Comparison of ENCODE assay signal across 9 mouse cellular contexts in the genomic region with DNA sequence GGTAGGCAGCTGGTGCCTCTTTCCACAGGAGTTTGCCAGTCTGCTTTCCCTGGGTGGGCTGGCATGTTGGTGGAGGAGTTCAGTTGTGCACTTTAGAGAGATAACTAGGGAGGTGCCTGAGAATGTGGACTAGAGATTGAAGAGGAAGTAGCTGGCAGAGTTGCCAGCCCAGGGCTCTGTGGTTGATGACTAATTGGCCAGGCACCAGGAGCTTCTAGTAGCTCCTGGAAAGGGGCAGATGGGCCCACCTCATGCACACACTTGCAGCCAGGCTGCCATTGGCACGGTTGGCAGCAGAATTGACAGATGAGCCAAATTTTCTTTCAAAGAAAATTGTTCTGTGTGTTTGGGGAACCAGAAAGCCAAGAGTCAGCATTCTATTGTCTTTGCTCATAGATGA.
DNase-seq lines count a peak whose midpoint lies in the region; ATAC-seq lines count a peak whose summit lies in the region.
"Had no signal": no experiment of that assay in that cellular context is flagged by ENCODE, and none has a peak within 500 bp of the region (broad histone marks: within the 10 kb centered on the region; RNA-seq: fewer than 3 reads in every experiment).

No protein-coding gene starts in this region.

- no peaks in the 10 kb centered on the region for H3K27me3 ChIP-seq in splenic B cell, adult 2 months (ENCODE audit: control insufficient read depth, insufficient read depth, low read length, poor library complexity, severe bottlenecking)
- peaks cover 96% of the 10 kb centered on the region for H3K27me3 ChIP-seq in midbrain, embryonic 10.5 days (ENCODE audit: low read depth, poor library complexity, severe bottlenecking)
- H3K27me3 ChIP-seq in midbrain, embryonic 13.5 days, result peaks cover 34% of the 10 kb centered on the region; the same call in 1 of the 2 replicates
- H3K27me3 ChIP-seq: embryonic facial prominence, embryonic 15.5 days had no signal

- no peak overlapping the region for H3K27ac ChIP-seq in midbrain, embryonic 10.5 days (replicated peaks)
- no peak overlapping the region for H3K27ac ChIP-seq in midbrain, embryonic 13.5 days
- H3K27ac ChIP-seq: embryonic facial prominence, embryonic 15.5 days had no signal

- no peak overlapping the region for H3K4me2 ChIP-seq in midbrain, embryonic 13.5 days (replicated peaks)
- H3K4me2 ChIP-seq: embryonic facial prominence, embryonic 15.5 days had no signal

- no peaks in the 10 kb centered on the region for H3K4me1 ChIP-seq in midbrain, embryonic 10.5 days
- no peaks in the 10 kb centered on the region for H3K4me1 ChIP-seq in midbrain, embryonic 13.5 days (replicated peaks)
- H3K4me1 ChIP-seq: embryonic facial prominence, embryonic 15.5 days had no signal

- peak; percentile 7 to 8 for DNase-seq in adrenal gland, postnatal 36 days
- no peak for DNase-seq in adrenal gland, adult 8-10 months
- peak; percentile 41 for DNase-seq in right cerebral cortex, adult 18-20 months
- DNase-seq in right cerebral cortex, postnatal 14 days, result no peak
- DNase-seq in layer of hippocampus, adult 11-12 months (ENCODE audit: low spot score), result peak; percentile 60
- peak; percentile 14 for DNase-seq in splenic B cell, adult 2 months (ENCODE audit: low read depth, low spot score)
- no peak for DNase-seq in midbrain, embryonic 10.5 days (ENCODE audit: low spot score)

- H3K9ac ChIP-seq in midbrain, embryonic 13.5 days (replicated peaks), result no peak overlapping the region
- H3K9ac ChIP-seq: embryonic facial prominence, embryonic 15.5 days had no signal

- H3K4me3 ChIP-seq in midbrain, embryonic 10.5 days, result no peak overlapping the region
- H3K4me3 ChIP-seq in midbrain, embryonic 13.5 days (replicated peaks), result no peak overlapping the region
- H3K4me3 ChIP-seq: embryonic facial prominence, embryonic 15.5 days had no signal

- 75% methylated on average over 1 of the region's 1 CpGs for WGBS in midbrain, embryonic 10.5 days
- WGBS in midbrain, embryonic 13.5 days, result 82% methylated on average over 1 of the region's 1 CpGs

- H3K9me3 ChIP-seq in midbrain, embryonic 10.5 days (replicated peaks), result no peaks in the 10 kb centered on the region
- no peaks in the 10 kb centered on the region for H3K9me3 ChIP-seq in midbrain, embryonic 13.5 days
- H3K9me3 ChIP-seq: embryonic facial prominence, embryonic 15.5 days had no signal

- ATAC-seq in midbrain, embryonic 13.5 days, result no peak

- no peaks in the 10 kb centered on the region for H3K36me3 ChIP-seq in splenic B cell, adult 2 months (ENCODE audit: control insufficient read depth, insufficient read depth, low read length, poor library complexity, severe bottlenecking)
- no peaks in the 10 kb centered on the region for H3K36me3 ChIP-seq in midbrain, embryonic 10.5 days
- no peaks in the 10 kb centered on the region for H3K36me3 ChIP-seq in midbrain, embryonic 13.5 days
- H3K36me3 ChIP-seq: embryonic facial prominence, embryonic 15.5 days had no signal

Comparison
In these comparisons a context has a peak if more than half of its experiments do, and no peak if none do; other contexts are left out.
1. DNase-seq: peak in adrenal gland, postnatal 36 days (2 of 2), right cerebral cortex, adult 18-20 months (single experiment), layer of hippocampus, adult 11-12 months (single experiment) and splenic B cell, adult 2 months (single experiment); none in adrenal gland, adult 8-10 months (single experiment), right cerebral cortex, postnatal 14 days (single experiment) and midbrain, embryonic 10.5 days (single experiment).